Mouse (Mus musculus) 416B (cell line): Measurements from ENCODE around the gene Gm28434.

Source experiments
- DNase-seq: peaks from one replicate; pipeline ENCODE4 v3.0.0; 2011; ENCODE audit warnings: low read depth

The Gm28434 gene

DNA sequence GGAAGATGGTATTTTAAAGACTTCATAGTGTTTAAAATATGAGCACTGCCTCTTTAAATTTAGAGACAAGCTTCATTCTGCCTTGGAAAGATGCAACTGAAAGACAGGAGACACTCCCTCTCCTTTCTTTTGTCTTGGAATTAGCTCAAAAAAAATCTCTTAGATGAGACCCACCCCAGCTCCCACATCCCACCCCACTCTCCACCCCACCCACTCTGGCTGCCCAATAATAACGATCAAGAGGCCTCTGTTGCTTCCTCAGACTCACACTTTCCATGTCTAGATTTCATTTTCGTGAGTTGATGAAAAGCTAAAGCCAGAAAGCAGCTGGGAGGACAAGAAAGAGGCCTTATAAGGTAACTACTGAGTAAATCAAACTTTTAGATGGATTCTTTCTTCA lies at the start of gene Gm28434, which contains the start of gene 2310003L06Rik:
TSS of gene Gm28434 (plus strand) at position 317 of the 400 bp plus-strand sequence.
TSS of gene 2310003L06Rik (plus strand) at position 259 of the 400 bp plus-strand sequence.
- no peak for DNase-seq

DNA sequence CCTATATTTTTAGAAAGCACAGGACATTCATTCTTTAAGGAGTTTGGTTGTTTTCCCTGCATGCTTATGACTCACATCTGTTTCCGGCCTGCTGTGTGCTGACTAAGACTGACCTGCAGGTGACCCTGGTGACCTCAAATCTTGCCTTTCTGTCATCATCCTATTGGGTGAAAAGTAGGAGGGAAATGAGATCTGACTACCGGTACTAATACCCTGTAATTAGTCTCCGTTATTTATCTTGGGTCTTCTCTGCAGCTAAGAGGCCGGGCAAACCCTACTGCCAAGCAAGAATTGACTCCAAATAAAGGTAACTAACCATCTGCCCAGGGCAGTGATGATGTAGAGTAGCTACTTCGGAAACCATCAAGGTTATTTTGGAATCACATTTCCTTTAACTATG lies 43.9 kb upstream of the Gm28434 start, which contains the start of gene Csn3:
TSS of gene Csn3 (plus strand) at position 208 of the 400 bp plus-strand sequence.
- peak; percentile 73 for DNase-seq

DNA sequence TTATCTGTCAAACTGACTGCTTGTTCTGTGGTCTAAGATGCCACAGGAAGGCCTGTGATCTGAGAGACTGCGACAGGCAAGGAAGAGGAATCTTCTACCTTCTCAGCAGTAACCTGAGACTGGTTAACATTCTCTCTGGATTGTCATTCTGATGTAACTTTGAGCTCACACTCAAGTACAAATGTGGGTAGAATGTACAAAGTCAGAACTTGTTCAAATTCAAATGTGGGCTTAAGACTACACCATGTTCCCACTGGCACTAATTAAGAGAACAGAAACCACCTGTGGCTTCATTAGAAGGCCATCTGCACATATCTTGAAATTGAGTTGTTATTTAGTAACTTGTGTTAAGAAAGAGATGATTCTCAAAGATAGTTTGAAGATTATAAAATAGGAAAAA lies 37.7 kb upstream of the Gm28434 start:
- DNase-seq, result peak; percentile 35

DNA sequence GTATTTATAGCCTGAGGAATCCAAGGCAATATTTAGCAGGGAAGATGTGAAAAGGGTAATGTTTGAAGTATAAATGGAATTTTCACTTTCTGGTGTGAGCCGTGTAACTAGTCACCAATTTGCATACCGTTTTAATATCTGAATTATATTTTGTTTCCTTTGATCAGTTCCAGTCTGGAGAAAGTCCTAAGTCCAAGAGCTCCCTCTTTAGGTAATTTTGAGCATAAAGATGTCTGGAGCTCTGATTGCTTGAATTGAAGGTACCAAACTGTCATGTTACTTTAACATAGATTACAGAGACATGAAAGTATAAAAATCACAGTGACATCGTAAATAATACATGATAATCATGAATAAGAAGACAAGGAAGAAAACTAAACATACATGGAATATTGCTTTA lies 28.6 kb upstream of the Gm28434 start:
- peak; percentile 40 for DNase-seq

DNA sequence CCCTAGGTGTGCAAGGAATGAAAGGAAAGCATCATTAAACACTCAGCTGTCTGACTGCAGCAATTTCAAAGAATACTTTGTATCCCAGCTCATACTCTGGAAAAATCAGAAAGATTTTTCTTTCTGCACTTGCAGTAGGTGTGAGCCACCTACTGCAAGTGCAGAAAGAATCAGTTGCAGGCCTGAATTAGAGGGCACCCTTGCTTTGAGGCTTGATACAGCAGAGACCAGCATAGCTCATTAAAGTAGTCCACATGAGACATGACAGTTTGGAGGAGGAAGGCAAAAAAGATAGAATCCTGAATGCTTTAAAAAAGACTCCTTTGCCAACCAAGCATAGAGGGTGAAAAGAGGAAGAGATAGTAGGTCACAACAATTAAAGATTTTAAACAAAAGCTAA lies 26.8 kb upstream of the Gm28434 start:
- DNase-seq, result no peak

DNA sequence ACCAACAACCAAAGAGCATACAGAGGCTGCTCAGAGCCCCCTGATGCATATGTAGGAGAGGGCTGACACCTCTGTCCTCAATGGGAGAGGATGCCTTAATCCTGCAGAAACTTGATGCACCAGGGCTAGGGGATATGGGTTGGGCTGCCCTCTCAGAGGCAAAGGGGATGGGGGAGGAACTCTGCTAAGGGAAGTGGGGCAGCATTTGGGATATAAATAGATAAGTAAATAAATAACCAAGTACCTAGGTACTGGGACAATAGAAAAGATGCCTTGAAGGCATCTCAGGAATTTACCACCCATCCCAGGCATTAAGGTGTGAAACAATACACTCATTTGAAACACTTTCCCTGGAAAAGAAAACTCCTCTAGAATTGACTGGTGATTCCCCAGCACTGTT lies 17.5 kb upstream of the Gm28434 start:
- DNase-seq, result no peak

DNA sequence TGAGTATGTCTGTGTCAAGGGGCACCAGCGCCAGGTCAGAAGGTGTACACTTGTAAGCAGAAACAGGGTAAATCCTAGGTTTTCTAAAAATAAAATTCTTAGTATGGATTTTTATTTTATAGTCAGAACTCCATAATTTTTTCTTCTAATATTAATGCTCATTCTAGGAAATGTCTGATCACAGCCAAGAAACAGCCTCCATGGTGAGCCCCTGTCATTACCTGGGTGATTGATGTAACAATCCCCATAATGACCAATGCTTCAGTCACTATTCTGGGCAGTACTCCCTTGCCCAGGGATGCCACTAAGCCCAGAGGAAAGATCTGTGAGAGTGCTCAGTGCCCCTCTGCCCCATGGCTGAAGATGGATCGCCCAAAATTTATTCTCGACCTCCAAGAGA lies 9.8 kb downstream of the Gm28434 start, which contains the start of gene Cabs1:
TSS of gene Cabs1 (plus strand) at position 301 of the 400 bp plus-strand sequence.
- DNase-seq, result no peak

DNA sequence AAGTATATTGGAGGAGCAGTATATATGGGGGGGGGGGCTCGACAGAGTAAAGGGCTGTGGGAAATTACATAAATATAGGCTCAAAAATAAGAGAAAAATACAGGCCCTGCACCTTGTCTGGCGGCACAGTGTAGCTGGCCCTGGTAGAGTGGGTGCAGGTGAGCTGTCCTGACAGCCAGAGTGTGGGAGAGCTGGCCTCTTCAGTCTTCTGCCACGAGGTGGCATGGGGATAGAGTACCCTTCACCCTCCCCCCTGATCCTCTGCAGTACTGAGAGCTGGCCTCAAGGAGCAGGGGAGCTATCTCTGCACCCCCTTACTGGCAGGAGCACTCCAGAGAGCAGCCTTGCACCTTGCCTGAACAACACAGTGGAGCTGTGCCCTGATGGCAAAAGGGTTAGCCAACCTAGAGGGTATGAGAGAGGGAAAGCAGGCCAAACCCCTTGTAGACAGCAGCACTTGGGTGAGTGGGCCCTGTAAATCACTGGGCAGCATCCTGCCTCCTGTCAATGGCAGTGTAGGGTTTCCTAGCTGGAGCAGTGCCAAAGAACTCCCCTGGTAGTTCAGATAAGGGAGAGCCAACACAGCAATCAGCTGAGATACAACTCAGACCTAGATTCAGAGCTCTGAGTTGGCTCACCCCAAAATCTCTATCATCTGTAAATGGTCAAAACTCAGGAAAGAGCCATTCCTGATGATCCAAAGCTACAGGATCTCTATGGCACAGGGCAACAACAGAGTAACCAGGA lies 13.3 kb downstream of the Gm28434 start:
- peak; percentile 1 for DNase-seq

DNA sequence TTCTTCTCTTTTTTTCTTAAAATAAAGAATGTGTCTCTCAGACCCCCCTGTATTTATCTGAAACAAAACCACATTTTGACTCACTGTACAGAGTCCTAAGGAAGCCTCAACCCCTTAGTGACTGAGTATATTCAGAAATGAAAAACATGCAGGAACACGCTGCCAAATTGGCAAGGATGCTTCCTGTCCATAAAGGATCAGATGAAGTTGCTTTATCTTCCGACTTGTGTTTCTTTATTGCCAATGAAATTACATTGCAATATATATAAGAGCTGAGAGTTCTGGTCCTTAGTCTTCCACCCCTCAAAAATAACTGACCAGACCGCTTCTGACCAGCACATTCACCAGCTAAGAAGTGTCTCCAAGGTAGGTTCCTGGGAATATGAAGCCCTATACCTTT lies 32.9 kb downstream of the Gm28434 start, which contains the start of gene Smr3a:
TSS of gene Smr3a (plus strand) at position 301 of the 400 bp plus-strand sequence.
- DNase-seq, result no peak

DNA sequence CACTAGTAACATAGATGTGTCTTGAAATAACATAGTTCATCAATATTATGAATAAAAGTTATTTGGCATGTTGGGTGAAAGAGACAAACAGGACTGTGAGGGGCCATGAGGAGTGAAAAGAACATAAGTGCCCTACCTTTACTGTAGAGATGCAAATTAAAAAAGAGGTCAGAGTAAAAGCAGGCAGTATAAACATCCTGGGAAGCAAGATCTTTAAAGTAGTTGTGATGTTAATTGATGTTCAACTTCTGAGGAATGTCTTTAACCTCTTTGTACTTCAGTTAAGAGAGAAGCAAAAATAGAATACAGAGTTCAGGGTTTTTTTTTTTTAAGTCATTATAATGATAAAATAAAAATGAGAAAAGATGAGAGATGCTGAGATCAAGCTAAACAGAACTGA lies 35.9 kb downstream of the Gm28434 start:
- no peak for DNase-seq
